Mouse (Mus musculus) adrenal gland, adult (tissue): Measurements from ENCODE around the gene Olfr907.

Experiments
- DNase-seq, 2 experiments: peaks; one replicate each; pipeline ENCODE4 v3.0.0; 2022 to 2023; ENCODE audit warnings: low spot score in 1 of 2; ENCODE audit not compliant: inconsistent age in 2 of 2

Olfr907 gene

DNA sequence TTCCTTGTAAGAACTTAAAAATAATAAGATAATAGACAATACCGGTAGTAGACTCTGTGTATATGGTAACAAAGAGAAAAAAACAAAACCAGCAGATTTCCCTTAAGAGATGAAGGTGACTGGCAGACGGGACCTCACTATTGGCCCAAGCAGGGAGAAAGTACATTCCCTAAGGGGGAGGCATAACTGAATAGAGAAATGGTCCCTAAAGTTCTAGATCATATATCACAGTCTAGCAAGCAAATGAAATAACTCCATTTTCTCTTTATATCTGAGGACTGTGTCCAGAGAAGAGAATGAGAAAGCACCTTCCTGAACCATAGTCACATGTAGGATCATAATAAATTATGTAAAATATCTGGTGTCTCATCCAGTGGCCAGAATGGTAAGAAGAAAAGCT, at the start of gene Olfr907:
Olfr907 (plus strand) TSS at position 301 of the 400 bp plus-strand sequence.
- DNase-seq, result no peak

DNA sequence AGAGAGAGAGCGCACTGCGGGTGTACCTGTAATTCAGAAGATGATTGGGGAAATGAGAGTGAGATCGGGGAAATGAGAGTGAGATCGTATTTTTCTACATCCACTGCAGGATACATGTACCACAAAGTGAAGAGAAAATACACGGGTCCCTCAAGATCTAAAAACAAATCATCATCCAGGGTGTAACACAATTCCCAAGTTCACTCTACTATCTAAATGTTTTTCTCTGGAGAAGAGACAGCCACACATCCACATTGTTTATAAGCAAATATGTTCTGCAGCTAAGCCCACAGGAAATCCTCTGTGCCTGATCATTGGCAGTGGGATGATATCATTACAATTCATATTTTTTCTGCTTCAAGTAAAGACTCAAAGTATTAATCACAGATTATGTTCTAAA, 48.2 kb upstream of the Olfr907 start, which contains the start of gene Olfr902:
Olfr902 (plus strand) TSS at position 301 of the 400 bp plus-strand sequence.
- DNase-seq, result no peak

DNA sequence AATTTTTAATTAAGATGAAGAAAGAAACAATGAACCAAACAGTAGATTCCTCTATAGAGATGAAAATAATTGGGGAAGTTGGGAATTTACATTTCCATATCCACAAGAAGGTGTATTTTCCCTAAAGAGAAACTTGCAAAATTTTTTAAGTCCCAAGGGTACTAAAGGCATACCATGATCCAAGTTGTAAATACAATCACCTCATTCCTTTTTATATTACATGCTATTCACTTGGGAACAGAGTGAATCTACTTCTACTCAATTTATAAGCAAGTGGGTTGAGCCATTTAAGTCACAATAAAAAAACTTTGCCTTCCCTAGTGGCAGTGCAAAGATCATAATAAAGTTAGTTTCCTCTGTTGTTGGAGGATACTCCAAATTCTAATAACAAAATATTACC, 32.8 kb upstream of the Olfr907 start, which contains the start of gene Olfr904:
Olfr904 (plus strand) TSS at position 301 of the 400 bp plus-strand sequence.
- DNase-seq, result no peak

DNA sequence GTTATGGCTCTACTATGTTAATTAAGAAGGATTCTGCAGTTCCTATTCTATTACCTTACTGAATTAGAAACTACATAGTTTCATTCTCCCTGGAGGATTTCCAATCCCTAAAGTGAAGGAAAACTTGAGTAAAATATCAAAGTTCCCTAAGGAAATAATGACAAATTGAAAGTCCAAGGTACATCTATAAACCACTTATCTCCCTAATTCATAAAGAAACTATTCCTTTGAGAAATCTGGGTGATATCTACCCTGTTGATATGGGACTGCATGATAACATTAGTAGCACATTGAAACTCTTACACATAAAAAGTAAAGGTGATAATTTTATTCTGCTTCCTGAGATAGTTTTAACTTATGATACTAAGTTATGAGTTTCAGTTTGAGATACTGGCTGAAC, 24.8 kb upstream of the Olfr907 start, which contains the start of gene Olfr905:
Olfr905 (plus strand) TSS at position 301 of the 400 bp plus-strand sequence.
- DNase-seq, result no peak

DNA sequence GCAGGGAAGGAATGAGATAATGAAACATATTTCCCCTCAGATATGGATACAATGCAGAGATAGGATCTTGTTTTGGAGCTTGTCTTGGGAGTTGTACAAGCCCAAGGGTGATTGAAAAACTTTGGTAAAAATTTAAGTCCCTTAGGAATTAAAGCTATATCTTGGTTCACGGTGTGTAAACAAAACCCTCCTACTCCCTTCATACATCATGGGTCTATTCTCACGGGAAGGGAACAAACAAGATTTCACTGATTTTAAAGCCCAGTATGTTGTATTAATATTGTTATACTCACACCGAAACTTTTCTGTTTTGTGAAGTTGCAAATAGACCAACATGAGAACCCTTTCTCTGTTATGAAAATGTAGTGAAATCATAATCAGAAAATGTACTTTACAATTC, 8.8 kb upstream of the Olfr907 start, which contains the start of gene Olfr906:
Olfr906 (plus strand) TSS at position 301 of the 400 bp plus-strand sequence.
- DNase-seq, result no peak

DNA sequence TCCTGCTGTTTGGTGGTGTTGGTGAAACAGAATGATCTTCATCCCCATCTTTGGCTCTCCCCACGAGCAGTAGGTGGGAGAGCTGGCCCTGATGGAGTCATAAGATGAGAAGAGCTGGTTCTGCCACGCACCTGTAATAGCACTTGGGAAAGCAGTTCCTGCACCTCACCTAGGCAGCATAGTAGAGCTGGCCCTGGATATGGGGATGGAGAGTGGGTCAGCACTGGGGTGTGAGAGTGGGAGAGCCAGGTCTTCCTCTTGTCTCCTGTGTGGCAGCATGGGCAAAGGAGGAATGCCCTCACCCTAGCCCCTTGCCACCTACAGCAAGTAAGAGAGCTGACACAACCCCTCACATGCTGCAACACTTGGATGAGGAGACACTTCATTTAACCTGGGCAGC, 16.8 kb downstream of the Olfr907 start:
- no peak for DNase-seq

DNA sequence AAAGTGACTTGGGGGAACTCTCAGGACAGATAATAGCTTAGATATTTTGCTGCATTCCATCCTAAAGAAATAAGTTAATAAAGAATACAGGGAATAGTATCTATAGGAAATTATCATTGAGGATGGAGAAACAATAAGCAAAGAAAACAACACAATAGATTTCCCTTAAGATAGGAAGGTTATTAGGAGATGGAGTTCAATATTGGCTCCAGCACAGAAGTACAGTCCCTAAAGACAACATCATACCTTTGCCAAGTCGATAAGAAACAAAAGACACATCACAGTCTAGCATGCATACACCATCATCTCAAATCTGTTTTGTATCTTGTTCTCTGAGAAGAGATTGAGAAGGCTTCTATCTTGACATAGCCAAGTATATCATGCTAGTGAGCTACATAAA, 25.7 kb downstream of the Olfr907 start, which contains the start of gene Olfr911-ps1:
Olfr911-ps1 (plus strand) TSS at position 301 of the 400 bp plus-strand sequence.
- no peak for DNase-seq

DNA sequence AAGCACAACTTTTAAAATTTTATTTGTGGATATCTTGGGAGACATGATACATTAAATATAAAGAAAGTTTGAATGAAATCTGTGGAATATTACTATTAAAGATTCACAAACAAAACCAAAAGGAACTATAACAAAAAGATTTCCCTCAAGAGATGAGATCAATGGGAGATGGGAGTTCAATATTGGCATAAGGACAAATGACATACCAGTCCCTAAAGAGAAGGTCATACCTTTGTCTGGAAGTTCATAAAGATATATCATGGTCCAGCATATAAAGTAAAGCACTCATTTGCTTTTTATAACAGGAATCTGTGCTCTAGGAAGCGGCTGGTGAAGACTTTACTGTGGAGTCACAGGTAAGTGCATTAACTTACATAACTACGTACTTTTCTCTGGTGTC, 41.9 kb downstream of the Olfr907 start, which contains the start of gene Olfr910:
Olfr910 (plus strand) TSS at position 301 of the 400 bp plus-strand sequence.
- no peak for DNase-seq
